Mouse (Mus musculus): Measurements from ENCODE around the gene Pithd1. TPM values are rescaled to one million over a fixed set of nuclear protein-coding genes. Genes with fewer than 3 reads are reported as not detected.

The Pithd1 gene
- polyA plus RNA-seq (2015; fragmentation: Nextera tagmentation; extraction: Ambion mirVana): 31.2 and 35.1 TPM in 2 replicates

DNA sequence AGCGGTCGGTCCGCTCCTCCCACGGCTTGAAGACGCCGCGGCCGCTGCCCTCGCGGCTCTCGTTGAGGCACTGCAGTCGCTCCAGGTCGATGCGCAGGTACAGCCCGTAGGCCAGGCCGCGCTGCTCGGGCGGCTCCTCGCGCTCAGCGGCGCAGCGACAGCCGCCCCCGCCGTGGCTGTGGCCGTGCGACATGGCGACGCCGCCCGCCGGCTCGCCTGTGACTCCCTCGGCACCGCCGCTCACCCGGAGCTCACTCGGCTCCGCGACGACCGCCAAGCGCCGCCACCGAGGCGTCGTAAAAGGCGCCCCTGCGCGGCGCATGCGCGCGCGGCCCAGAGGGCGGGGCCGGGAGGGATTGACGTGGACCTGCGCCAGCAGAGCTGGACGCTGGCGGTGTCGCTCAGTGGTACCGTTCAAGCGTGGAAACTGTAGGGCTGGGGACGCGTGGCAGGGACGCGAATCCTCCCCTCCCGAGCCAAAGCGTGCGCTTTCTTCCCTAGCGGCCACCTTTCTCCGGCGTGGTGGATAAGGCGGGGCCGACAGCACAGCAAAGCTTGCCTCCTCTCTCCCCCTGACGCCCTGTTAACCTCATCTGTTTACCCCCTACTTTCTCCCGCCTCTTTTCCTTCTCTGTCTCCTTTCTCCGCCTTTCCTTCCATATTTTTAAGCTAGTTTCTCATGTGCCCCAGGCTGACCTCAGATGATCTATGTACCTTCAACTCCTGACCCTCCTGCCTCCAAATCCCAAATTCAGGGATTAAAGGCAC lies at the start of gene Pithd1:
Gene Pithd1 (minus strand): TSS at position 322 of the 768 bp plus-strand sequence.

DNA sequence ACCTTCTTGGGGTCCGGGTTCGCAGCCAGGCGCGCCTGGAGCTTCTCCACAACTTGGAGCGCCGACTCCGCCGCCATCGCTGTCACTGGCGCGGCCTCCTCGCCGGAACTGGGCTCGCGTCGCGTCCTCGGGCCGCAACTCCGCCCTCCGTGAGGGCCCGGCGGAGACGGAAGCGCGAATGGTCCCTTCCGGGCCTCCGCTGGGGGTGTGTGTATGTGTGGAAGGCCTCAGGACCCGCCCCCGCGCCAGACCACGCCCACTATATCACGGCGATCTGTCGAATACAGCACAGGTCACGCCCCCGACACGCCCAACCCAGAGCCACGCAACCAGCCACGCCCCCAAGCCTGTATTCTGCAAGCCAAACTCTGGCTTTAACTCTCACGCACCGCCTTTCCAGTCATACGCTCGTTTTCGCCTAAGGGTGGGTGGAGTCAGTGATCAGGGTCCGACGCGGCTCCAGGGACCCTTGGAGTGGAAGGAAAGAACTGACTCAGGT lies 34.5 kb upstream of the Pithd1 start, which contains the start of gene Eloa:
Gene Eloa (minus strand): TSS at position 215 of the 499 bp plus-strand sequence.

DNA sequence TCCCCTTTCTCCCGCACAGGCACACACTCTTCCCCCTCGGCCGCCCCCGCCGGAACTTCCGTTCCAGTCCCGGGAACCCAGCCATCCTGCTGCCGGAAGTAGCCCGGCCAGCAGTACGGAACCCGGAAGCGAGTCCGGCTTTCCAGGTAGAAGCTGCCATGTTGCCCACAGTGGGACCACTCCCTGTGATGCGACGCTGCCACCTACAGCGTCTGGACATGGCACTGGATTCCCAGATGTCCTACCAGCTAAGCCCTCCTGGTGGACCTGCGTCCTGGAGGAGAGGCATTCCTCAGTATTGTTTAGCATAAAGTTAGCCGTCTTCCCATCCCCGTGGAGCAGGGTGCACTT lies 14.5 kb downstream of the Pithd1 start, which contains the start of gene Lypla2:
Gene Lypla2 (minus strand): TSS at position 71 of the 351 bp plus-strand sequence.

DNA sequence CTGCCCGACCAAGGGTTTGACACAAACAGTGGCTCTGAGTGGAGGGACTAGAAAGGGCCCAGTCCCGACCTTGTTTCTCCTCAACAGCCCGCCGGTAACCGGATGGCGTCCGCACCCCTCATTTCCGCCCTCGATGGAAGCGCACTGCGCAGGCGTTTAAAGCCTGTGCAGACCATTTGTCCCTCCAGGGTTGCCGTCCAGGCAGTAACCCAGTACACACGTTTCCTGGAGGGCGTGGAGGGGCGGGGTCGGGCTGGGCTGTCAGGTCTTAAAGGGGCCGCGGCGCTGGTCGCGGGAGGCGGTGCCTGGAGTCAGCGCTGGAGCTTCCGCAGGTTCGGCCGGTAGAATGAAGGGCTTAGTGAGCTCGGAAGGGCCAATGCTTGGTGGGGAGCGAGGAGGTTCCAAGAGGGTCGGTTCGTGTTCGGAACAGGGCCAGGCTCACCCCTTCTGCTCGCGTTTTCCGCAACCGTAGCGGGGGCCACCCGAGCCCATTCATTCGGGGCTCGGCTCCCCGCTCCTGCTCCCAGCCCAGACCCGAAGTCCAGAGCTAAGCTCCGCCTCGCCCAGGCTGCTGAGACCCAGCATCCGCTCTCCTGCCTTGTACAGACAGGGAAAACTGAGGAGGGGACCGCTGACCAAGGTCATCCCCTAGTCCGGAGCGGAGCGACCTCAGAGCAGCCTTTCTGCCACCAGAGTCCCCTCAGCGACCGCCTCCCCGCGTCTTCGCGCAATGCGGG lies 23.4 kb downstream of the Pithd1 start, which contains the start of gene Gale:
Gene Gale (plus strand): TSS at position 271 of the 737 bp plus-strand sequence.

DNA sequence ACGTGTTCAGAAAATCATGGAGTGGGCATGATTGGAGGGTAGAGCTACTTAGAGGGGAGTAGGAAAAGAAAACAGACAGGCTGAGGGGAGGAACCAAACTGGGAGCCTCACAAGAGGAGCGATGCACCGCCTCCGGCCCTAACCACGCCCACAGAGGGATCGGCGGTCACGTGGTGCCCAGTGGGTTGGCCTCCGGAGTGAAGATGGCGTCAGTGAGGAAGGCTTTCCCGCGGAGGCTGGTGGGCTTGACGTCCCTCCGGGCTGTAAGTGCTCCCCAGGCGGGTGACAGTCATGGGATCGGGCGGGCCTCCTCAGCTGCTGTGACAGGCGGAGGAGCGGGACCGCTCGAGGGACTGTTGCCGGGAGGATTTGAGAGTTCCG lies 40.8 kb downstream of the Pithd1 start, which contains the start of gene Hmgcl:
Gene Hmgcl (plus strand): TSS at position 171 of the 381 bp plus-strand sequence.

Other genes starting within 250 kb of the Pithd1 start
- gene Myom3, start 227.5 kb downstream of the Pithd1 start, polyA plus RNA-seq (2015; fragmentation: Nextera tagmentation; extraction: Ambion mirVana): 0.11 and 0.12 TPM in 2 replicates
- gene Srsf10, start 131.5 kb downstream of the Pithd1 start, polyA plus RNA-seq (2015; fragmentation: Nextera tagmentation; extraction: Ambion mirVana): 85.6 and 105 TPM in 2 replicates
- gene Pnrc2, start 113.4 kb downstream of the Pithd1 start, polyA plus RNA-seq (2015; fragmentation: Nextera tagmentation; extraction: Ambion mirVana): 66.4 and 75.1 TPM in 2 replicates
- 0.14 and 0.44 TPM in 2 replicates for gene Cnr2, start 91.9 kb downstream of the Pithd1 start, polyA plus RNA-seq (2015; fragmentation: Nextera tagmentation; extraction: Ambion mirVana)
- gene Fuca1, start 66.5 kb downstream of the Pithd1 start, polyA plus RNA-seq (2015; fragmentation: Nextera tagmentation; extraction: Ambion mirVana): 46.9 and 63.5 TPM in 2 replicates
- 50.6 and 58.5 TPM in 2 replicates for gene Hmgcl, start 40.8 kb downstream of the Pithd1 start, polyA plus RNA-seq (2015; fragmentation: Nextera tagmentation; extraction: Ambion mirVana)
- gene Gale, start 23.5 kb downstream of the Pithd1 start, polyA plus RNA-seq (2015; fragmentation: Nextera tagmentation; extraction: Ambion mirVana): 25.0 and 36.9 TPM in 2 replicates
- gene Lypla2, start 14.6 kb downstream of the Pithd1 start, polyA plus RNA-seq (2015; fragmentation: Nextera tagmentation; extraction: Ambion mirVana): 59.6 and 61.4 TPM in 2 replicates
- 21.9 and 23.1 TPM in 2 replicates for gene Eloa, start 34.5 kb upstream of the Pithd1 start, polyA plus RNA-seq (2015; fragmentation: Nextera tagmentation; extraction: Ambion mirVana)
- gene Rpl11, start 66.2 kb upstream of the Pithd1 start, polyA plus RNA-seq (2015; fragmentation: Nextera tagmentation; extraction: Ambion mirVana): 334 and 353 TPM in 2 replicates
- gene Id3, start 156.2 kb upstream of the Pithd1 start, polyA plus RNA-seq (2015; fragmentation: Nextera tagmentation; extraction: Ambion mirVana): 231 and 234 TPM in 2 replicates
- 1.6 and 2.3 TPM in 2 replicates for gene E2f2, start 185.1 kb upstream of the Pithd1 start, polyA plus RNA-seq (2015; fragmentation: Nextera tagmentation; extraction: Ambion mirVana)
- 5.3 and 5.6 TPM in 2 replicates for gene Asap3, start 219.1 kb upstream of the Pithd1 start, polyA plus RNA-seq (2015; fragmentation: Nextera tagmentation; extraction: Ambion mirVana)